Mouse (Mus musculus): ENCODE data around the gene Dock9.

The Dock9 gene

GRCm38 (mm10) chr14:121527201-121527600 lies 270.4 kb downstream of the Dock9 start:
- in situ Hi-C loops (cut with MboI, MseI) = no loop called here

DNA sequence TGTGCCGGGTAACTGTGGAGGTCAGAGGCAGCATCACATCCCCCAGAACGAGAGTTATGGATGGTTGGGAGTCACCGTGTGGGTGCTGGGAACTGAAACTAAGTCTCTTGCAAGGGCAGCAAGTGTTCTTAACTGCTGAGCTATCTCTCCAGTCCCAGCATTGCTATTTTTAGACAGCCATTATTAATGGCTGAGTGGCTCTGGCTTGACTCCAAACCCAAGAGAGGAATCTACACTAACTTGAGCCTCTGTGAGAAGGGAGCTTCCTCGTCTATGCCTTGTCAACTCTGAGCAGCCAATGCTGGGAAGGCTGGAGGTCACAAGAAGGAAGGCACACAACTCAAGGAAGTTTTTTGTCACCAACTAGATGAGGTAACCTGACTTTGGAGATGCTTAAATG lies 275.9 kb downstream of the Dock9 start:
- in situ Hi-C loops (cut with MboI, MseI) = no loop called here

GRCm38 (mm10) chr14:121516881-121517280 lies 280.8 kb downstream of the Dock9 start:
- in situ Hi-C loops (cut with MboI, MseI) = no loop called here

DNA sequence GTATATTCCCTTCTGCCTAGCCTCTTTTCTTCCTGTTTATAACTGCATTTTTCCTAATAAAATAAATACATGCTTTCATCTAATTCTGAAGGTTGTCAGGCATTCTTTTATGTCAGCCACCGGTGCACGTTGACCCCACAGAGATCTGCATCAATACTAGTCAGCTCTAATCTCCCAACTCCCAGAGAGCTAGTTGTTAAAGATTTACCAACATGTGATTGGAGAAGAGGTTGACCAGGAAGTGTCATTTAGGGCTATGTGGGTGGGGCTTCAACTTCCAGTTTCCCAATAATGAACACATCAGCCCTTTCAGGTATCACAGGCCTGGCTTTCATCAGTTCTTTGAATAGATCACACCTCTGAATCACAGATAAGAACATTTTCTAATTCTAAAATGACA lies 288.7 kb downstream of the Dock9 start:
- in situ Hi-C loops (cut with MboI, MseI) = no loop called here

- in situ Hi-C loops (cut with MboI, MseI) = no loop called here
Measured at GRCm38 (mm10) chr14:121506336-121506735, 291.3 kb downstream of the Dock9 start.

DNA sequence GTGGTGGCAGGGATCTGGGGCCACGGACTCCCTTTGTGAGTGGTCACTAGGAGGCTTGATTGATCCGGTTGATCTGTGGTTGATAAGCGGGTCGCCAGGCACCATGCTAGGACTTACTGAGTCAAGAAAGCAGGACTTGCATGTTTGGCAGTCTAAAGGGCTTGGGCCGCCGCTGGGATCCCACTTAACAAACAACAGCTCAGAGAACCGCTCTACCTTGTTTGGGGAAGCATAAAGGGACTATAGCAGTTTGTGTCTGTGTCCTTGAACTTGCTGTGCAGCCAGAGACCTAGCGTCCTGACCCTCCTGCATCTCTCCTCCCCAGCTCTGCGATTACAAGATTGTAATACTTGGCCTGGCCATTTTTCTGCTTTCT lies 292.2 kb downstream of the Dock9 start:
- in situ Hi-C loops (cut with MboI, MseI) = no loop called here

GRCm38 (mm10) chr14:121504781-121505484 lies 292.7 kb downstream of the Dock9 start, which contains the start of gene Slc15a1:
Slc15a1 (minus strand) TSS chr14:121505252.
- in situ Hi-C loops (cut with MboI, MseI) = no loop called here

DNA sequence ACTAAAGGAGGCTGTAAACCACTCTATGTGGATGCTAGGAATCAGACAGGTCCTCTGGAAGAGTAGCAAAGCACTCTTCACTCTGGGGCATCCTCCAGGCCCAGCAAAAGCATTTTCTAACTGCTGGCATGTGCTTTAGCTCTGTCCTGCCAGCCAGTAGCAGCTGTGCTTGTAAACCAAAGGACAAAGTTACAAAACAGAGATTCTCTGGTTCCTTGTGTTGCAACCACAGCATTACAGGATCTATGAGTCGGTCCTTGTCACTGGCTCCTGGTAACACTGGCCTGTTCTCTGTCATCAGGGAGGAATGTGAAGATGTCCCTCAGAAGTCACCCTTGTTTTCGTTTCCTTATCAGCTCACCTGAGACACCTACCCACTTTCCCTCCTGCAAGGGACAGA lies 297.1 kb downstream of the Dock9 start:
- in situ Hi-C loops (cut with MboI, MseI) = no loop called here

DNA sequence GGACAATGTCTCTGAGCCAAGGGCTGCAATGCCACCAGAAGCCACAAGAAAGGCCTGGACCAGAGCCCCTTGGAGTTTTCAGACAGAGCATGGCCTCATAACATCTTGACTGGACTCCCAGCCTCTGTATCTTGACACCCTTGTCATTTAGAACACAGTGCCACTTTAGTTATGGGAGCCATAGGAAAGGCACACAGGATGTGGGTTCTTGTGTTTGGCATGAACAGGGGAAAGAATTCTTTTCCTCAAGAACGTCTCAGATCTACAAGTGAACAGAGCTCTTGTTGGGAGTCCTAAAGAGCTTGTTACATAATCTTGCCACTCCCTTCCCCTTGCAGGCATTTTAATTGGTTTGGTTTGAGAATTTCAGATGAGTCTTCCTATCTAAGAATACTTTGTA lies 297.9 kb downstream of the Dock9 start:
- in situ Hi-C loops (cut with MboI, MseI) = no loop called here

DNA sequence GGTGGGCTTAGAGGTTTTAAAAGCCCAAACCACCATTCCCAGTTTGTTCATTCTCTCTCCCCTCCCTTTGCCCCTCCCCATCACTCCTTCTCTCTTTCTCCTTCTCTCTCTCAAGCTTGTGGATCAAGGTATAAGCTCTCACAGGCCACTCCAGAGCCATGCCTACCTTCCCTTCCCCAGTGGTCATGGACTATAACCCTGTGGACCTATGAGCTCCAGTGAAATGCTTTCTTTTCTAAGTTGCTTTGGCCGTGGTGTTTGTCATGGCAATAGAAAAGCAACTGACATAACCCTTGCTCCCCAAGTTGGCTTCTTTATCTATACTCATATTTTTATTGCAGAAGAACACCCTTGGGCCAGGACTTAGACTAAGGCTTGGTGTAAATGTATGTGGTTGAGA lies 299.8 kb downstream of the Dock9 start:
- in situ Hi-C loops (cut with MboI, MseI) = no loop called here

DNA sequence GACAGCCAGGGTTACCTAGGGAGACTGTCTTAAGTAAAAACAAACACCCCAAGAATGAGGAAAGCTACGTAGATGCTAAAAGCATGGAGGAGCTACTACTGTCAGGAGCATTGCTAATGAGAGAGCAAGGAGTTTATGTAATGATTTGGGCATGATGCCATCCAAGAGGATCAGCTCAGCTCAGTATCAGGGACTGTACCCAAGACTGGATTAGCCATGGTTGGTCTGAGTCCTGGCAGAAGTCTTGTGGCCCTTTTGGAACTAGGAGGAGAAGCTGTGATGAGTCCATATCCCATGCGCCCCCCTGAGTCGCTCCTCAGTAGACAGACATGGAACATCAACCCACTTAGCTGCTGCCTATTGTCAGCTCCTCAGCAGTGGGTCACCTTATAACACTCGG lies 301.9 kb downstream of the Dock9 start:
- in situ Hi-C loops (cut with MboI, MseI) = no loop called here

GRCm38 (mm10) chr14:121495120-121495519 lies 302.5 kb downstream of the Dock9 start:
- in situ Hi-C loops (cut with MboI, MseI) = no loop called here

DNA sequence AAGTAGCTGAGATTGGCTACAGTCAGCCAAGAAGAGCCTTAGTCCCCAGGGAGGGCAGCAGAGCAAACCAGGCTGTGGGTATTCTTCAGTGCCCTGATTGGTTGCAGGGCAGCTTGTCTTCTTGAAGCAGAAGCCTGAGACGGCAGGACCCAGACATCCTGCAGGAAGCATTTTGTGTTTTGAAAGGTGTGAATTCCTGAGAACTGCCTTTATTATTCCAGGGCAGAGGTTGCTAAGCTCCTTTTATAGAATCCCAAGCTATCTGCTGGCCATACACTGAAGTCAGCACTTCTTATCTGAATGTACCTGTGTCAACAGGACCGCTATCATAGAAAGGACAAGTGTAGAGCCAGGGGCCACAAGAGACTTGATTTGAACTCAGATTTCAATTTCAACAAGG lies 303.4 kb downstream of the Dock9 start:
- in situ Hi-C loops (cut with MboI, MseI) = no loop called here

DNA sequence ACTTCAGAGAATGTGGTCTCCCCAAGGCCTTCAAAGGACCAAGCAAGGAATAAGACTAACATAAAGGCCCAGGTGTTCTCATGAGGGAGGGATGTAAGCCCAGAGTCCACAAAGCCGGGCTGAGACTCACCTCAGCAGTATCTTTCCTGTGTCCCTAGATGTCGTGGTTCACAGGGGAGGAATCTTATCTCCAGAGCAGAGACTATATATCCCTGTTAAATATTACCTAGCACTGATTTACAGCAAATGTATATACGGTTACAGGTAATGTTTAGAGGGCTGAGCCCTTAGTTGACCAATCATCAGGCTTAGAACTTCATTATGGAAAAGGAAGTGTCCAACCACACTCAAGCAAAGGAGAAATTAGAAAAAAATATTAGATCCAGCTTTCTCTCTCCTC lies 303.9 kb downstream of the Dock9 start:
- in situ Hi-C loops (cut with MboI, MseI) = no loop called here

GRCm38 (mm10) chr14:121492328-121492727 lies 305.3 kb downstream of the Dock9 start:
- in situ Hi-C loops (cut with MboI, MseI) = no loop called here

Data from T-helper 1 cell (primary cell).